Mouse (Mus musculus) neural tube, embryonic 11.5 days (tissue): Measurements from ENCODE around the gene Stard5. TPM values are rescaled to one million over a fixed set of nuclear protein-coding genes. Genes with fewer than 3 reads are reported as not detected.

ENCODE experiments used
- ATAC-seq: fragments of 200-750 bp; cut with Nextera tagmentation; 2 replicates; pipeline ENCODE4 v1.8.0; 2017; ENCODE audit warnings: moderate number of reproducible peaks, mild to moderate bottlenecking, moderate TSS enrichment, moderate library complexity; ENCODE audit not compliant: insufficient read depth, low FRiP score, low TSS enrichment
- DNase-seq: peaks from one replicate; pipeline ENCODE4 v3.0.0-alpha.2; 2015; ENCODE audit warnings: low spot score
- H3K27ac ChIP-seq: fragments of 300-500 bp; sonication (generic); 2 replicates; pipeline ENCODE4 v1.5.1; 2014; ENCODE audit warnings: low read depth, mild to moderate bottlenecking, low read length
- H3K27me3 ChIP-seq: fragments of 300-500 bp; sonication (generic); 2 replicates; pipeline ENCODE4 v1.6.1; 2014; ENCODE audit warnings: mild to moderate bottlenecking, low read length, mixed read lengths; ENCODE audit not compliant: control insufficient read depth, insufficient read depth
- H3K36me3 ChIP-seq: fragments of 300-500 bp; sonication (generic); 2 replicates; pipeline ENCODE4 v1.6.1; 2014; ENCODE audit warnings: mild to moderate bottlenecking, low read length, moderate library complexity, mixed read lengths; ENCODE audit not compliant: control insufficient read depth, insufficient read depth
- H3K4me1 ChIP-seq: fragments of 300-500 bp; sonication (generic); 2 replicates; pipeline ENCODE4 v1.6.1; 2014; ENCODE audit warnings: low read length, mixed read lengths; ENCODE audit not compliant: control insufficient read depth, insufficient read depth
- H3K4me2 ChIP-seq: fragments of 300-500 bp; sonication (generic); 2 replicates; pipeline ENCODE4 v1.6.1; 2014; ENCODE audit warnings: low read depth, mild to moderate bottlenecking, moderate library complexity
- H3K4me3 ChIP-seq: fragments of 300-500 bp; sonication (generic); 2 replicates; pipeline ENCODE4 v1.5.1; 2014; ENCODE audit warnings: low read depth, low read length
- H3K9ac ChIP-seq: fragments of 300-500 bp; sonication (generic); 2 replicates; pipeline ENCODE4 v1.6.1; 2014; ENCODE audit warnings: mild to moderate bottlenecking, low read length
- H3K9me3 ChIP-seq: fragments of 300-500 bp; sonication (generic); 2 replicates; pipeline ENCODE4 v1.6.1; 2016; ENCODE audit warnings: low read length; ENCODE audit not compliant: control insufficient read depth
- whole genome bisulfite sequencing: fragments of 180-500 bp; shearing (Covaris S2); extraction: QIAGEN DNeasy Blood & Tissue Kit; methylation state at CpG from one replicate; pipeline ENCODE4 v1.1.7; 2014; 5-methylcytosine and 5-hydroxymethylcytosine counted together
- polyA plus RNA-seq: library from polyadenylated mRNA; unstranded; fragments of >200 nt; fragmentation: Nextera tagmentation; extraction: Ambion mirVana; gene quantifications from 2 replicates; pipeline ENCODE4 v1.2.1, GENCODE M21; 2014

Stard5 gene
- polyA plus RNA-seq, 1 experiment from 2014 or later: 11.0 TPM

DNA sequence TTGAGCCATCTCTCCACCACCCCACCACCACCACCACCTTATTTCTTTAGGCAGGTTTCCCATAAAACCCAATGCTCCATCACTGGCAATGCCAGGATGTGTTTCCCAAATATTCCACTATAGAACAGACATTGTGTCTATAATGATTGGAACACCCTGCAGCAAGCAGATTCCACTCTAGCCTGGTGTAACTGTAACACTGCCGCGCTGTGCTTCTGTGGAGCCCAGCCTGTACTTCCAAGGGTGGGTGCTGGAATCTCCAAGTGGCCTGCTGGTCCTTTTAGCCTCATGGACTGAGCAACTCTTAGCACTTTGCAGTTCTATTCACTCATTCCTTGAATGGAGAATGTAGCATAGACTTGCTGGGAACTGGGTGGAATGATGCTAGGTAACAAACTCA is 25.0 kb upstream of the Stard5 start:
- Histone ChIP-seq H3K4me3 (no peak overlapping the region), H3K9ac (no peak overlapping the region), H3K4me2 (no peak overlapping the region), H3K4me1 (no peaks in the 10 kb centered on the region), H3K27me3 (no peaks in the 10 kb centered on the region), H3K27ac (no peak overlapping the region), H3K36me3 (no peaks in the 10 kb centered on the region), H3K9me3 (no peaks in the 10 kb centered on the region)
- ATAC-seq (no peak), DNase-seq (no peak)
- 100% methylated on average over 2 of the region's 2 CpGs for WGBS

DNA sequence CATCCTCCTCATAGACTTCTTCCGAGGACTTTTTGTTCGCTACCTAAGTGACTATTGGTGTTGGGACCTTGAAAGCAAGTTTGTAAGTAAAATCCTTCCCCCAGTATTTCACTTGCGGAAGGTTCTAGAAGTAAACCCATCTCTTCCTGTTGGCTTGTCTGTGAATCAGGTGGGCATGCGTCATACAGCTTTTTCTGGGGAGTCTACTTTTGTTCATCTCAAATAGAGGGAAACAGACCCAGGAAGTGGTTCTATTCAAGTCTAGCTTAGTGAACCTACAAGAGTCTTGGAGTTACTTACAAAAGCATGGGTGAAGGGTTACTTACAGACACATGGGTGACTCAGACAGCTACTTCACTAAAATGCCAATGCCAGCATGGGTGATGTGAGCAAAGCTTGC is 21.9 kb upstream of the Stard5 start:
- ATAC-seq (no peak), DNase-seq (no peak)
- no peak overlapping the region for H3K9ac ChIP-seq
- H3K27me3 ChIP-seq: no peaks in the 10 kb centered on the region
- no peak overlapping the region for H3K27ac ChIP-seq
- H3K4me1 ChIP-seq: no peaks in the 10 kb centered on the region
- 97% methylated on average over 4 of the region's 4 CpGs for WGBS
- no peaks in the 10 kb centered on the region for H3K36me3 ChIP-seq
- no peaks in the 10 kb centered on the region for H3K9me3 ChIP-seq
- no peak overlapping the region for H3K4me3 ChIP-seq
- no peak overlapping the region for H3K4me2 ChIP-seq

DNA sequence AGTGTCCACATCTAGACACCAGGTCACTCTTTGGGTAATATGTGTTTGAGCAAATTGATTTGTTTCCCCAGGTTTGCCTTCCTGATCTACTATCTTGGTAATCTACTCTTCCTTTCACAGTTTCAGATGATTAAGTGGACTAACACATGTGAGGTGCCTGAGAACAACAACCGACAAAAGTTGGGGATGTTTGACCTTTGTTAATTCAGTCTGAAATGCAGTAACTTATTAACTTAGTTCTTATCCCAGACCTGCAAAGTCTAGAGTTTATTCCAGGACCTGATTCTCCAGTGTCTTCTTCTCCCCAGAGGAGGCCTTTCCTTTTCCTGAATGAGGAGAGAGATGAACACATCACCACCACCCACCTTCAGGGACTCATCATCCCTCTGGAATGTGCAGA is 19.9 kb upstream of the Stard5 start:
- no peaks in the 10 kb centered on the region for H3K4me1 ChIP-seq
- no peak overlapping the region for H3K4me3 ChIP-seq
- no peak for ATAC-seq
- H3K27me3 ChIP-seq: no peaks in the 10 kb centered on the region
- 97% methylated on average over 1 of the region's 1 CpGs for WGBS
- no peaks in the 10 kb centered on the region for H3K36me3 ChIP-seq
- H3K9me3 ChIP-seq: no peaks in the 10 kb centered on the region
- DNase-seq: no peak
- no peak overlapping the region for H3K4me2 ChIP-seq
- no peak overlapping the region for H3K27ac ChIP-seq
- no peak overlapping the region for H3K9ac ChIP-seq

DNA sequence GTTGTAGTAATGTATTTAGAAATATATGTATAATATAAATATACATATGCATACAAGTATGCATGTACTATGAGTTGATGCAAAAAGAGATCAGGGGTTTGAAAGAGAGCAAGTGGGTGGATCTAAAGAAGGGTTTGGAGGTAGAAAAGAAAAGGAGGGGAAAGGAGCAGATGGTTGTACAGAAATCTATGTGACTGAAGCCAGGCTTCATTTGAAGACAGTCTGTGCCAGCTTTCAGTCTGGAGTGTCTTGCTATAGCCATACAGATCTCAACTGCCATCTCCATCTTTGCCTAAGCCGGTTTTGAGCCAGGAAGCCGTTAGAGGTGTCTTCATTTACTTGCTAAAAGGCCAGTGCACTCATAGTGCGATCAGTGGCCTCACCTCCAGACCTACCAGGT is 16.5 kb upstream of the Stard5 start:
- no peak overlapping the region for H3K9ac ChIP-seq
- WGBS: 89% methylated on average over 3 of the region's 3 CpGs
- no peak overlapping the region for H3K4me2 ChIP-seq
- ATAC-seq (no peak), DNase-seq (no peak)
- H3K27me3 ChIP-seq: no peaks in the 10 kb centered on the region
- no peaks in the 10 kb centered on the region for H3K9me3 ChIP-seq
- no peaks in the 10 kb centered on the region for H3K36me3 ChIP-seq
- no peaks in the 10 kb centered on the region for H3K4me1 ChIP-seq
- H3K4me3 ChIP-seq: no peak overlapping the region
- H3K27ac ChIP-seq: no peak overlapping the region

DNA sequence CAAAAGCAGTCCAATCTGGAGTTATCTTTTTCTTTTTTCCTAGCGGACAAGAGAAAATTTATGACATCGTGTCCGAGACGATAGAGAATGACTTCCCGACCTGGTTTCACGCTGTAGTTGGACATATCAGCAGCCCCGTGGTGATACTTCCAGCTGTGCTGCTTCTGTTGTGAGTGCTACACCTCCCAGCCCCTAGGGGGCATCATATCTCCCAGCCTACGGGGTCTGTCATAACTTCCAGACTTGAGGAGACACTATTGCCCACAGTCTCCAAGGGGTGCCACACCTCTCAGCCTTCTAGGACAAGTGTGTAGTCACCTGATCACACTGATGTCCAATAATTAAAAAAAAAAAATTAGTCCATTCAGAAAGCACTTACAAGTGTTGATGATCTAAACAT is 15.9 kb upstream of the Stard5 start:
- Histone ChIP-seq H3K9me3 (no peaks in the 10 kb centered on the region), H3K36me3 (no peaks in the 10 kb centered on the region), H3K27me3 (no peaks in the 10 kb centered on the region), H3K9ac (no peak overlapping the region), H3K27ac (no peak overlapping the region), H3K4me3 (no peak overlapping the region), H3K4me2 (no peak overlapping the region), H3K4me1 (no peaks in the 10 kb centered on the region)
- no peak for DNase-seq
- WGBS: 88% methylated on average over 8 of the region's 8 CpGs
- no peak for ATAC-seq

DNA sequence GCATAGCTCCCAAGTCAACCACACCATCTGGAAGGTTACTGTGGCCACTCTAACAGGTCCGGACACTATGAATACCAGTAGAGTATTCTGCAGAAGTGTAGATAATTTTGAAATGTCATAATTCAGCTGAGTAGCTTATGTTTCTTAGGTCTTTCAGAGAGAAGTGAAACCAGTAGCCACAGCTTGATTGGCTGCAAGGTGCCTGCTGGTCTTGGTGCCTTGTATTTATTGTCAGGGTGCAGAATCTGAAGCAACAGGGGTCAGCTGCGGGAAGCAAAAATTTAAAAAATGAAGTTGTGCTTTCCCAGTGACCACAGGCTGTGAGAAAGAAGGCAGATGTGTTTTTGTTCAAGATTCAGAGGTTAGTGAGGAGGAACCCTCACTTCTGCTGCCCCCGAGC is 15.5 kb upstream of the Stard5 start:
- Histone ChIP-seq H3K27ac (no peak overlapping the region), H3K9me3 (no peaks in the 10 kb centered on the region), H3K4me2 (no peak overlapping the region), H3K4me1 (no peaks in the 10 kb centered on the region), H3K36me3 (no peaks in the 10 kb centered on the region), H3K9ac (no peak overlapping the region), H3K27me3 (no peaks in the 10 kb centered on the region), H3K4me3 (no peak overlapping the region)
- 93% methylated on average over 3 of the region's 3 CpGs for WGBS
- no peak for DNase-seq
- ATAC-seq: no peak

DNA sequence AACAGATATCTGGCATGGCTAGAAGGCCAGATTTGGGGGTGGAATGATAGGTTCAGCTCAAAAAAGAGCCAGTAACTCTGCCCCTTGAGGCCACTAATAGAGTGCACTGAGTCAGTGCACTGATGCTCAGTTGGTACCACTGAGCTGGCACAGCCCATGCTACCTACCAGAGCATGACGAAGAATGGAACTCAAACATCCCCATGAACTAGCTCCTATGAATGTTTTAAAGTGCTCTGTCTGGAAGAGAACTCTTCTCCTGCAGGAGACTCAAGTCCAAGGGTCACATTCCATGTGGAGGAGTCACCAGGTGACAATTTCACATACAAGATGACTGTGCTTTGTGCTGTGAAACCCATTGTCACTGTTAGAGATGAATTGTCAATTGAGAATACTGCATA is 13.1 kb upstream of the Stard5 start:
- H3K4me2 ChIP-seq: no peak overlapping the region
- WGBS: 94% methylated on average over 1 of the region's 1 CpGs
- H3K36me3 ChIP-seq: no peaks in the 10 kb centered on the region
- DNase-seq (no peak), ATAC-seq (no peak)
- no peak overlapping the region for H3K4me3 ChIP-seq
- H3K27ac ChIP-seq: no peak overlapping the region
- no peaks in the 10 kb centered on the region for H3K4me1 ChIP-seq
- H3K9me3 ChIP-seq: no peaks in the 10 kb centered on the region
- no peaks in the 10 kb centered on the region for H3K27me3 ChIP-seq
- no peak overlapping the region for H3K9ac ChIP-seq

DNA sequence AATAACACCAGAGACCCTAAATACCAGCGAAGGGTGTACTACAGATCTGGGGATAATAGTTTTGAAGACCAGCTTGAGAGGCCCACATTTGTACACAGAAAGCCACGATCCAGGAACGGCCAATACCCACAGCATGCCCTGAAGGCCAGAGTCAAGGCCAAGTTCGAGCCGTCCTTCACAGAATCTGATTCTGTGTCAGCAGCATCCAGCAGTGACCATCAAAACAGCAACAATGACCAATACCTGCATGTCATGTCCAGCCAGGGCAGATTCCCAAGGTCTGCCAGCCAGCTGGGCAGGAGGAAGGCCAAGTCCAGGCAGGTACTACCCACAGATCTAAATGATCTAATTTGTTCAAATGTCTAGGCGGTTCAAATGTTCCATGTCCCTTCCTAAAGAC is 9.2 kb upstream of the Stard5 start:
- Histone ChIP-seq H3K4me1 (no peaks in the 10 kb centered on the region), H3K9ac (no peak overlapping the region), H3K4me2 (no peak overlapping the region), H3K36me3 (no peaks in the 10 kb centered on the region), H3K27me3 (no peaks in the 10 kb centered on the region), H3K9me3 (no peaks in the 10 kb centered on the region), H3K27ac (no peak overlapping the region), H3K4me3 (no peak overlapping the region)
- ATAC-seq (no peak), DNase-seq (no peak)
- WGBS: 97% methylated on average over 6 of the region's 6 CpGs

DNA sequence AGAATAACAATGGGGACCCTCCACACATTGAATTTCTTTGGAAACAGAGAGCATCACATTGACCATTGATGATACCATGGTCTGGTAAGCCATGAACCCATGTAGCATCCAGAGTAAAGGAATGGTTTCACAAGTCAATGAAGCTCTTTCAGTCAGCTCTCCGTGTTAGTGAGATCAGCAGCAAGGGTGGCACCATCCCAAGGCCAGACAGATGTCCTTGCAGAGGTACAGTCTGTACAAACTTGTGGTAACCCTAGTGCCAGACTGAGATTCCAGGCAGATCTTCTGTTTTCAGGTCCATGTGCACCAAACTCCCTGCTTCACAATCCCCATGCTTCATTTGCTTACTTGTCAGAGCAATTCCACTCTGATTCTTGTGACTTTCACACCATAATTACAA is 7.7 kb upstream of the Stard5 start:
- Histone ChIP-seq H3K4me2 (no peak overlapping the region), H3K36me3 (no peaks in the 10 kb centered on the region), H3K27ac (no peak overlapping the region), H3K9ac (no peak overlapping the region), H3K4me3 (no peak overlapping the region), H3K9me3 (no peaks in the 10 kb centered on the region), H3K4me1 (no peaks in the 10 kb centered on the region), H3K27me3 (no peaks in the 10 kb centered on the region)
- DNase-seq: no peak
- WGBS: 68% methylated on average over 1 of the region's 1 CpGs
- no peak for ATAC-seq
